Mouse (Mus musculus) gastrocnemius, adult 2 months (tissue): Measurements from ENCODE around the gene Snd1. TPM values are rescaled to one million over a fixed set of nuclear protein-coding genes. Genes with fewer than 3 reads are reported as not detected.
A peak's percentile ranks its signal among the peaks of the same experiment; 100 is the strongest.

ENCODE experiments used
- DNase-seq: peaks from one replicate; pipeline ENCODE4 v3.0.0; 2022
- H3K27ac ChIP-seq: fragments of 200-600 bp; 2 replicates; pipeline ENCODE4 v1.8.1; 2022; ENCODE audit warnings: mild to moderate bottlenecking
- H3K4me3 ChIP-seq: fragments of 200-600 bp; 2 replicates; pipeline ENCODE4 v1.8.1; 2022; ENCODE audit warnings: mild to moderate bottlenecking, moderate library complexity
- CTCF ChIP-seq: fragments of 200-600 bp; IDR thresholded peaks from 2 replicates; pipeline ENCODE4 v1.8.1; 2022; ENCODE audit warnings: antibody characterized with exemption, mild to moderate bottlenecking, moderate library complexity
- intact Hi-C: fragments of 180-260 bp; cut with DNase I; formaldehyde crosslinking; loops from one replicate; pipeline ENCODE4 v1.15.1; 2025
- total RNA-seq, 2 experiments: library from RNA; stranded (reverse); gene quantifications; 2 replicates each; pipeline ENCODE4 v1.2.3; 2021

Gene Snd1
- total RNA-seq, 2 experiments from 2014 or later, result 40.4 to 41.0 TPM

GRCm38 (mm10) chr6:28470017-28470602 is 4.8 kb upstream of the Snd1 start:
- TF ChIP-seq CTCF, result no peak
- DNase-seq, result no peak
- intact Hi-C loops, result no loop called here
- Histone ChIP-seq H3K27ac (no peak overlapping the region), H3K4me3 (no peak overlapping the region)

DNA sequence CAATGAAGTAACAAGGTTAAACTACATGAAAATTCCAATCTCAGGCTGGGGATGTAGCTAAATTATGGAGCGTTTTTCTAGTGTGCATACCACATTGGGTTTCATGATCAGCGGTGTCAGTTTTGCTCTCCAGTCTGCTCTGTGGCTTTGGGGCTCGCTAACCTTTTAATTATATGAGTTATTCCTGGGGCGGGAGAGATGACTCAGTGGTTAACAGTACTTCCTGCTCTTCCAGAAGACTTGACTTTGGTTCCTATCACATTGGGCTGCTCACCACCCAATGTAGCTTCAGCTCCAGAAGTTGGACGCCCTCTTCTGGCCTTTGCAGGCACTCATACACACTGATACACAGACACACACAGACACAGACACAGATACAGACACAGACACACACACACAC is 4.3 kb upstream of the Snd1 start:
- no peak for TF ChIP-seq CTCF
- DNase-seq, result no peak
- Histone ChIP-seq H3K27ac (no peak overlapping the region), H3K4me3 (no peak overlapping the region)
- intact Hi-C loops, result no loop called here

- Histone ChIP-seq H3K4me3 (no peak overlapping the region), H3K27ac (no peak overlapping the region)
- DNase-seq, result no peak
- intact Hi-C loops, result no loop called here
- TF ChIP-seq CTCF, result no peak
Observed at GRCm38 (mm10) chr6:28471284-28472035, 3.5 kb upstream of the Snd1 start.

DNA sequence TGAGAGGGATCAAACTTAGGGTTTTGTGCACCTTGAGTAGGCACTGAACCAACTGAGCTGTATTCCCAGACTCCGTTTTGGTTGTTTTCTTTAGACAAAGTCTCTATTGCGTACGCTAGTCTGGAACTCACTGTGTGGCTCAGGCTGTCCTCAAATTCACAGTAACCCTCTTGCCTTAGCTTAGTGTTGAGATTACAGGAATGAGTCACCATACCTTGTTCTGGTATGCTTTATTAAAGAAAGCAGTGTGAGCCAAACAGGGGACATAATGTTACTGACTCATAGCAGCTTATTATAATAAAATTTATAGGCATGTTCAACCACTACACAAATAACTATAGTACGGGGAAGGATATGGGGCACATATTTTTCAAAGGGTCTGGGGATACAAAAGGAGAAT is 728 bp upstream of the Snd1 start:
- Histone ChIP-seq H3K27ac (no peak overlapping the region), H3K4me3 (no peak overlapping the region)
- TF ChIP-seq CTCF, result no peak
- no peak for DNase-seq
- intact Hi-C loops, result no loop called here

- TF ChIP-seq CTCF, result no peak
- peak; percentile 100 for DNase-seq
- Histone ChIP-seq H3K4me3 (peak overlapping the region; percentile 86), H3K27ac (peak overlapping the region; percentile 97)
- intact Hi-C loops, result loop anchor here (1.0 to 5.0 kb wide), 2 partner anchors 57 to 218 kb away; partner anchors contain the start of gene Arf5
Observed at GRCm38 (mm10) chr6:28479865-28480751, 5.2 kb downstream of the Snd1 start.

GRCm38 (mm10) chr6:28480752-28481492 is 6.0 kb downstream of the Snd1 start:
- intact Hi-C loops, result loop anchor here (1.0 kb wide), 1 partner anchor 58 kb away; the partner anchor contains the start of gene Arf5
- peak overlapping the region; percentile 86 for H3K4me3 ChIP-seq
- DNase-seq, result no peak
- TF ChIP-seq CTCF, result no peak
- peak overlapping the region; percentile 97 for H3K27ac ChIP-seq

DNA sequence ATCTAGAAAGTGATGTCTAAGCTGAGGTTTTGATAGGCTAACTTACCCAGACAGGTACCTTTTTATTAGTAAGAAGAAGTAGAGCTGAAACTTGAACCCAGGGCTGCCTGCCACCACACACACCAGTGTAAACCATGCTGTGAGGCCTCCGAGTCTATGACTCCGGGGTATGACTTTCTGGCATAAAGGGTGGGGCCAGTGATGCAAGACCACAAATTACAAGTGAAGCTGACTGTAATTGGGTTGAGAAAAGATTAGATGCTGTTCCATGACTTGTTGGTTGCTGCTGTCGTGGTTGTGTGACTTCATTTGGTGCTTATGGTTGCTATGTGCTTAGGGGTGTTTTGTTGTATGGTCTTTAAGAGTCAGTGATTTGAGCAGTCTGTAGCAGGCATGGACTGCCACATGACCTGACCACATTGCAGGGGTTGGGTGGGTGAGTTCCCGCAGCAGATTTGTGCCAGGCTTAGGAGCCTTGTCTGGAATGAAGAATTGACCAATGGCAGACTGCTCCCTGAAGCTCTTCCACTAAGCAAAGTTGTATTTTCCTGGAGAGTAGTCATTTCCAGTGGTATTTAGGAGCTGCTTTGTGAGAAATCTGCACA is 7.9 kb downstream of the Snd1 start:
- DNase-seq, result no peak
- intact Hi-C loops, result no loop called here
- Histone ChIP-seq H3K4me3 (no peak overlapping the region), H3K27ac (no peak overlapping the region)
- TF ChIP-seq CTCF, result no peak

GRCm38 (mm10) chr6:28486008-28486407 is 11.1 kb downstream of the Snd1 start:
- intact Hi-C loops, result no loop called here
- peak; percentile 30 for DNase-seq
- no peak overlapping the region for H3K4me3 ChIP-seq
- no peak overlapping the region; the same call in 1 of the 2 replicates for H3K27ac ChIP-seq
- TF ChIP-seq CTCF, result no peak

DNA sequence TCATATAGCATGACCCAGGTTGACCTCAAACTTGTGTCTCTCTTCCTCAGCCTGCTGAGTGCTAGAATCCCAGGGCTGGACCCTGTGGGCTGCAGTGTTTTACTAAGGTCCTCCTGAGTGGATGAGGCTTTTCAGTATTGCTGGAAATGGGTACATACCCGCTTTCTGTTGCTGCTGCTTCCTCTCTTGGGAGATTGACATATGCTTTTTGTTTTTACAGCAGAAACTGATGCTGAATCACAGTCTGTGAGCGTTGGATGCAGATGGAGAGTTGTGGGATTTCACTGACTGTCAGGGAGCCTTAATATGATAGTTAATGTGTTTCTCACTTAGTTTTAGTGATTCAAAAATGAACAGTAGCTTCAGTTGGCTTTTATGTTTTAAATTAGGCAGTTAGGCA is 11.5 kb downstream of the Snd1 start:
- Histone ChIP-seq H3K4me3 (no peak overlapping the region), H3K27ac (no peak overlapping the region; the same call in 1 of the 2 replicates)
- no peak for TF ChIP-seq CTCF
- no peak for DNase-seq
- intact Hi-C loops, result no loop called here

DNA sequence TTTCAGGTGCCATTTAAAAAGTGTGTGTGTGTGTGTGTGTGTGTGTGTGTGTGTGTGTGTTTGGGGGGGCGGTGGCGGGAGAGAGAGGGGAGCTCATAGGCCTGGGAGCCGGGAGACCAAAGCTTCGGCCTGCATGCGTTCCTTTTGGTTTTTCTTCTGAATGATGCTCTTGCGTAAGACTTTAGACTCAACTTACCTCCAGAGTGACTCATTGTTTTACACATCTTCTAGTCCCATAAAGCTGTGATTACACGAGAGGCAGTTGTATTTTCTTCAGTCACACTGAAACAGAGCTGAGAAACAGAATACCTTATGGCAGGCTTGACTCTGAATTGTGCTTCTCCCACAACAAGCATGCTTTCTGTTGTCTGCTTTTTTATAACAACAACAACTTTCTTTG is 12.0 kb downstream of the Snd1 start:
- intact Hi-C loops, result no loop called here
- no peak overlapping the region for H3K4me3 ChIP-seq
- H3K27ac ChIP-seq, result no peak overlapping the region
- no peak for DNase-seq
- TF ChIP-seq CTCF, result no peak

GRCm38 (mm10) chr6:28488204-28488851 is 13.4 kb downstream of the Snd1 start:
- no peak for TF ChIP-seq CTCF
- no peak overlapping the region for H3K4me3 ChIP-seq
- DNase-seq, result no peak
- intact Hi-C loops, result no loop called here
- no peak overlapping the region for H3K27ac ChIP-seq

GRCm38 (mm10) chr6:28490612-28491011 is 15.7 kb downstream of the Snd1 start:
- no peak overlapping the region for H3K4me3 ChIP-seq
- no peak for DNase-seq
- intact Hi-C loops, result no loop called here
- no peak for TF ChIP-seq CTCF
- no peak overlapping the region for H3K27ac ChIP-seq
